Mouse (Mus musculus): ENCODE data around the gene Sesn2. TPM values are rescaled to one million over a fixed set of nuclear protein-coding genes. Genes with fewer than 3 reads are reported as not detected.

Gene Sesn2
- polyA plus RNA-seq, 1 experiment from 2014 or later, result 4.4 TPM

- Histone ChIP-seq H3K27me3 (ENCODE audit: control insufficient read depth, insufficient read depth, low read length) (no peaks in the 10 kb centered on the region), H3K36me3 (ENCODE audit: control insufficient read depth, insufficient read depth, low read length) (no peaks in the 10 kb centered on the region), H3K9ac (ENCODE audit: low read length) (no peak overlapping the region), H3K9me3 (ENCODE audit: control insufficient read depth, low read length) (no peaks in the 10 kb centered on the region), H3K27ac (replicated peaks in 1 of 2; ENCODE audit: control insufficient read depth in 1 of 2, insufficient read depth in 1 of 2, low read depth in 2 of 2, low read length in 2 of 2) (no peak overlapping the region), H3K4me3 (ENCODE audit: control insufficient read depth in 1 of 2, insufficient read depth in 1 of 2, low read depth in 1 of 2, low read length in 2 of 2) (no peak overlapping the region), H3K4me2 (ENCODE audit: low read length) (no peak overlapping the region), H3K4me1 (ENCODE audit: control insufficient read depth in 2 of 2, insufficient read depth in 2 of 2, low read length in 2 of 2) (no peaks in the 10 kb centered on the region)
- no peak for ATAC-seq (ENCODE audit: insufficient number of reproducible peaks, insufficient read depth, low FRiP score, low read depth)
- 73% methylated on average over 13 of the region's 13 CpGs for WGBS
These were observed 34.1 kb downstream of the Sesn2 start for GRCm38 (mm10) chr4:132475895-132476878.

DNA sequence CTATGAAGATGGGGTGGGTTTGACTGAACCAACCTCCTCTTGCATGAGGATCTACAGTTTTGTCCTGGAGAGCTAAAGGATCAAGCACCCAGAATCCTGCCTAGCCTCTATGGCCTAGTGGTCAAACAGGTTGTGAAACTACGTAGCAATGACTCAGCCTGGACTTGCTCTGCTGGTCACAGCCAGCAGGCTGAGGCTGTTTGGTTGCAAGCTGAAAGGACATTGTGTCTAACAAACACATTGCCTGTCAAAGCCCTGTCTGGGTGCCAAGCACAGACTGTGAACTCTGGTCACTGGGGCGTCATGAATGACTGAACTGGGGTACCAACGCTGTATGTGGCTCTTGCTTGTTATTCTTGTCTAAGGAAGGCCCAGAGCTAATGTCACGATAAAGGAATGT is 35.7 kb downstream of the Sesn2 start:
- no peaks in the 10 kb centered on the region for H3K27me3 ChIP-seq (ENCODE audit: control insufficient read depth, insufficient read depth, low read length)
- no peak overlapping the region for H3K9ac ChIP-seq (ENCODE audit: low read length)
- no peaks in the 10 kb centered on the region for H3K4me1 ChIP-seq (ENCODE audit: control insufficient read depth in 2 of 2, insufficient read depth in 2 of 2, low read length in 2 of 2)
- H3K4me2 ChIP-seq (ENCODE audit: low read length), result no peak overlapping the region
- no peaks in the 10 kb centered on the region for H3K9me3 ChIP-seq (ENCODE audit: control insufficient read depth, low read length)
- 75% methylated on average over 4 of the region's 4 CpGs for WGBS
- H3K27ac ChIP-seq (replicated peaks in 1 of 2; ENCODE audit: control insufficient read depth in 1 of 2, insufficient read depth in 1 of 2, low read depth in 2 of 2, low read length in 2 of 2), result no peak overlapping the region
- no peak overlapping the region for H3K4me3 ChIP-seq (ENCODE audit: control insufficient read depth in 1 of 2, insufficient read depth in 1 of 2, low read depth in 1 of 2, low read length in 2 of 2)
- H3K36me3 ChIP-seq (ENCODE audit: control insufficient read depth, insufficient read depth, low read length), result no peaks in the 10 kb centered on the region
- no peak for ATAC-seq (ENCODE audit: insufficient number of reproducible peaks, insufficient read depth, low FRiP score, low read depth)

DNA sequence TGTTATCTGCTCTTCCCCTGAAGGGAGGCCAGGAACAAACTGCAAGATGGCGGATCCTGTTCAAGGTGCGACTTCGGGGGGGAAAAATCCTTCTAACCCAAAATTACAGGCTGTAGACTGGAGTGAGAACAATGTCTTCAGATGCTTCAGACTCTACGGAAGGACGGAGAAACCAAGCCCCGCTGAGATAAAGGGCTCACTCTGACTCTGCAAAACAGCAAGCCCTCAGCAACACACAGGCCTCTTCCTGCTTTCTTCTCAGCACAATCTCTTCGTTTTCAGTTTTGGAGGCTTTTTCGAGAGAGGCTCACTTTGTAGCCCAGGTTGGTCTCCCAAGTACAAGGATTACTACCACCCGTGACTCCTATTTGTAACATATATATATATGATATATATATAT is 36.9 kb downstream of the Sesn2 start:
- Histone ChIP-seq H3K4me1 (ENCODE audit: control insufficient read depth in 2 of 2, insufficient read depth in 2 of 2, low read length in 2 of 2) (no peaks in the 10 kb centered on the region), H3K27ac (replicated peaks in 1 of 2; ENCODE audit: control insufficient read depth in 1 of 2, insufficient read depth in 1 of 2, low read depth in 2 of 2, low read length in 2 of 2) (no peak overlapping the region), H3K27me3 (ENCODE audit: control insufficient read depth, insufficient read depth, low read length) (no peaks in the 10 kb centered on the region), H3K9ac (ENCODE audit: low read length) (no peak overlapping the region), H3K36me3 (ENCODE audit: control insufficient read depth, insufficient read depth, low read length) (no peaks in the 10 kb centered on the region), H3K4me2 (ENCODE audit: low read length) (no peak overlapping the region), H3K4me3 (ENCODE audit: control insufficient read depth in 1 of 2, insufficient read depth in 1 of 2, low read depth in 1 of 2, low read length in 2 of 2) (no peak overlapping the region), H3K9me3 (ENCODE audit: control insufficient read depth, low read length) (no peaks in the 10 kb centered on the region)
- ATAC-seq (ENCODE audit: insufficient number of reproducible peaks, insufficient read depth, low FRiP score, low read depth), result no peak
- 78% methylated on average over 9 of the region's 9 CpGs for WGBS

- Histone ChIP-seq H3K4me1 (ENCODE audit: control insufficient read depth in 2 of 2, insufficient read depth in 2 of 2, low read length in 2 of 2) (no peaks in the 10 kb centered on the region), H3K9me3 (ENCODE audit: control insufficient read depth, low read length) (no peaks in the 10 kb centered on the region), H3K27me3 (ENCODE audit: control insufficient read depth, insufficient read depth, low read length) (no peaks in the 10 kb centered on the region), H3K27ac (replicated peaks in 1 of 2; ENCODE audit: control insufficient read depth in 1 of 2, insufficient read depth in 1 of 2, low read depth in 2 of 2, low read length in 2 of 2) (no peak overlapping the region), H3K4me3 (ENCODE audit: control insufficient read depth in 1 of 2, insufficient read depth in 1 of 2, low read depth in 1 of 2, low read length in 2 of 2) (no peak overlapping the region), H3K9ac (ENCODE audit: low read length) (no peak overlapping the region), H3K4me2 (ENCODE audit: low read length) (no peak overlapping the region), H3K36me3 (ENCODE audit: control insufficient read depth, insufficient read depth, low read length) (no peaks in the 10 kb centered on the region)
- ATAC-seq (ENCODE audit: insufficient number of reproducible peaks, insufficient read depth, low FRiP score, low read depth), result no peak
- 12% methylated on average over 3 of the region's 3 CpGs for WGBS
These were observed 40.4 kb downstream of the Sesn2 start for GRCm38 (mm10) chr4:132469873-132470272.

GRCm38 (mm10) chr4:132464255-132464613 is 46.1 kb downstream of the Sesn2 start:
- Histone ChIP-seq H3K27me3 (ENCODE audit: control insufficient read depth, insufficient read depth, low read length) (no peaks in the 10 kb centered on the region), H3K9me3 (ENCODE audit: control insufficient read depth, low read length) (no peaks in the 10 kb centered on the region), H3K9ac (ENCODE audit: low read length) (peak overlapping the region; percentile 91), H3K27ac (replicated peaks in 1 of 2; ENCODE audit: control insufficient read depth in 1 of 2, insufficient read depth in 1 of 2, low read depth in 2 of 2, low read length in 2 of 2) (no peak overlapping the region; a peak in 1 of 4 replicates), H3K4me3 (ENCODE audit: control insufficient read depth in 1 of 2, insufficient read depth in 1 of 2, low read depth in 1 of 2, low read length in 2 of 2) (peak overlapping the region; percentile 89 to 94), H3K4me2 (ENCODE audit: low read length) (peak overlapping the region; percentile 92), H3K36me3 (ENCODE audit: control insufficient read depth, insufficient read depth, low read length) (peaks cover 30% of the 10 kb centered on the region), H3K4me1 (ENCODE audit: control insufficient read depth in 2 of 2, insufficient read depth in 2 of 2, low read length in 2 of 2) (peaks cover 4 to 12% of the 10 kb centered on the region in 2 experiments)
- no peak for ATAC-seq (ENCODE audit: insufficient number of reproducible peaks, insufficient read depth, low FRiP score, low read depth)
- WGBS, result 2% methylated on average over 5 of the region's 5 CpGs

GRCm38 (mm10) chr4:132463430-132464254 is 46.7 kb downstream of the Sesn2 start, which contains the start of gene Med18:
Gene Med18, minus strand, starts transcription at chr4:132463921.
- ATAC-seq (ENCODE audit: insufficient number of reproducible peaks, insufficient read depth, low FRiP score, low read depth), result peak; percentile 77; the same call in 1 of the 2 replicates
- H3K27me3 ChIP-seq (ENCODE audit: control insufficient read depth, insufficient read depth, low read length), result no peaks in the 10 kb centered on the region
- under 1% methylated on average over 44 of the region's 44 CpGs for WGBS
- H3K4me3 ChIP-seq (ENCODE audit: control insufficient read depth in 1 of 2, insufficient read depth in 1 of 2, low read depth in 1 of 2, low read length in 2 of 2), result peak within 1 kb of the TSS; percentile 89 to 94
- no peaks in the 10 kb centered on the region for H3K9me3 ChIP-seq (ENCODE audit: control insufficient read depth, low read length)
- peak within 1 kb of the TSS; percentile 91 for H3K9ac ChIP-seq (ENCODE audit: low read length)
- peak within 1 kb of the TSS; percentile 92 for H3K4me2 ChIP-seq (ENCODE audit: low read length)
- peak within 1 kb of the TSS; percentile 43 to 54; a peak in 2 of 4 replicates for H3K27ac ChIP-seq (replicated peaks in 1 of 2; ENCODE audit: control insufficient read depth in 1 of 2, insufficient read depth in 1 of 2, low read depth in 2 of 2, low read length in 2 of 2)
- peaks cover 35% of the 10 kb centered on the region for H3K36me3 ChIP-seq (ENCODE audit: control insufficient read depth, insufficient read depth, low read length)
- peaks cover 4 to 12% of the 10 kb centered on the region in 2 experiments for H3K4me1 ChIP-seq (ENCODE audit: control insufficient read depth in 2 of 2, insufficient read depth in 2 of 2, low read length in 2 of 2)

DNA sequence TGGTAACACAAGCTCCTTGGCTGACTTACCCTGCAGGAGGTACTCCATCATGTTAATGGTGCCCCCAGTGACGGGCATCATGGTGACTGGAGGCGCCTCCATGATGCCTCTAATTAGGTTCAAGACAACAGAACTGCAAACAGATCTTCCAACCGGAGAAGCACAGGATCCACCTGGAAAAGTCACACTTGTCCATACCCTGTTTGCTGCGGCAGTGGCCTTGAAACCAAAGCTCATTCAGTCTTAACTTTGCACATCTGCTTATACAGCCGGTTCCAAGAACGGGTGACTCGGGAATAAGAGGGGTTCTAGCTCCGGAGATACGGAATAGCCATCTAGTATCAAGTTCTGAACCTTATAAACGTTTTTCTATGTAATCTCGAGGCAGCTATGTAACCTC is 47.5 kb downstream of the Sesn2 start:
- H3K4me3 ChIP-seq (ENCODE audit: control insufficient read depth in 1 of 2, insufficient read depth in 1 of 2, low read depth in 1 of 2, low read length in 2 of 2), result peak overlapping the region; percentile 89 to 94
- H3K9ac ChIP-seq (ENCODE audit: low read length), result peak overlapping the region; percentile 91
- 8% methylated on average over 11 of the region's 11 CpGs for WGBS
- no peak overlapping the region for H3K27ac ChIP-seq (replicated peaks in 1 of 2; ENCODE audit: control insufficient read depth in 1 of 2, insufficient read depth in 1 of 2, low read depth in 2 of 2, low read length in 2 of 2)
- peaks cover 4 to 12% of the 10 kb centered on the region in 2 experiments for H3K4me1 ChIP-seq (ENCODE audit: control insufficient read depth in 2 of 2, insufficient read depth in 2 of 2, low read length in 2 of 2)
- H3K36me3 ChIP-seq (ENCODE audit: control insufficient read depth, insufficient read depth, low read length), result peaks cover 43% of the 10 kb centered on the region
- H3K4me2 ChIP-seq (ENCODE audit: low read length), result peak overlapping the region; percentile 92
- no peaks in the 10 kb centered on the region for H3K27me3 ChIP-seq (ENCODE audit: control insufficient read depth, insufficient read depth, low read length)
- ATAC-seq (ENCODE audit: insufficient number of reproducible peaks, insufficient read depth, low FRiP score, low read depth), result no peak
- no peaks in the 10 kb centered on the region for H3K9me3 ChIP-seq (ENCODE audit: control insufficient read depth, low read length)
